In the genomic region with DNA sequence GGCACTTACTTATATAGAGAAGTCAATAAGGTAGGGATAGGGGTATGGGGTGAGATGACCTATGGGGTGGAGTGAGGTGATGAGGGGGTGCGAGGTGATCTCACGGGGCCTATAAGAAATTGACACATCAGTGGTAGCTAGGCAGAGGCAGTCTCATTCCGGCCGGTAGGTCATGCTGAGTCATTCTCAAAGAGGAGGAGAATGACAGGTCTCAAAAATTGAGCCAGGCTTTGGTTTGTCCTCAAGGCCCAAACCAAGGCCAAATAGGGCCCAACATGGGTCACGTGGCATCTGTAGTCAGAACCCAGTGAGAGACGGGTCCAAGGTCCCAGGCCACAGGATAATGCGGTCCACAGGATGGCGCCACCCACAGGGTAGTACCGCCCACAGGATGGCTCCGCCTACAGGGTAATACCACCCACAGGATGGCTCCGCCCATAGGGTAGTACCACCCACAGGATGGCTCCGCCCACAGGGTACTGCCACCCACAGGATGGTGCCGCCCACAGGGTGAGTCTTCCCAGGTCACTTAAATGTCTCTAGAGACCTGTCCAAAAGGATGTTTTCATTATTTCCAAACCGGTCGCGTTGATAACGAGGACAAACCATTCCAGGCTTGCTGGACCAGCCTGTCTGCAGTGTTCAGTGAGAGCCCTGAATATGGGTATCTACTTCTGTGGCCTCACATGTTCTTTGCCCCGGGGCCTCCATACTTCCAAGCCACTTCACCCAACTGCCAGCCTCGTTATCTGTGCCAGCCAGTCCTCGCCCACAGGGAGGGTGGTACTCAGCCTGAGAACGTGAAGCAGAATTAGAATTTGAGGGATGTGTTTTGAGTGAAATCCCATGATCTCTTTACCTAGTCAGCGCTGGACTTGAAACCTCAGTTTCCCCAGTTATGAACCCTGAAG, we compare ENCODE assay signal across 15 mouse cellular contexts. TPM values are rescaled to one million over a fixed set of nuclear protein-coding genes. Genes with fewer than 3 reads are reported as not detected.
DNase-seq lines count a peak whose midpoint lies in the region; ATAC-seq and TF ChIP-seq lines count a peak whose summit lies in the region.
"Had no signal": no experiment of that assay in that cellular context is flagged by ENCODE, and none has a peak within 500 bp of the region (broad histone marks: within the 10 kb centered on the region; RNA-seq: fewer than 3 reads in every experiment).

No protein-coding gene starts in this region.

- no peak for ATAC-seq in CD4-positive, CD25-positive, alpha-beta regulatory T cell, adult 4 months
- 0 out of 2 replicates have a peak, but pooled peaks have one; percentile 17 for ATAC-seq in midbrain, embryonic 13.5 days
- no peak for ATAC-seq in midbrain, postnatal 0 days (ENCODE audit: low FRiP score)
- ATAC-seq: forebrain, postnatal 0 days had no signal

- WGBS in midbrain, embryonic 13.5 days, result 78% methylated on average over 22 of the region's 22 CpGs
- 77% methylated on average over 22 of the region's 22 CpGs for WGBS in midbrain, postnatal 0 days

- H3K36me3 ChIP-seq in midbrain, embryonic 13.5 days, result no peaks in the 10 kb centered on the region
- H3K36me3 ChIP-seq in midbrain, postnatal 0 days (ENCODE audit: insufficient read depth, low read length), result no peaks in the 10 kb centered on the region
- H3K36me3 ChIP-seq: embryonic facial prominence, embryonic 12.5 days; hindbrain, embryonic 15.5 days had no signal

- peaks cover 8% of the 10 kb centered on the region for H3K27me3 ChIP-seq in midbrain, embryonic 13.5 days
- H3K27me3 ChIP-seq in midbrain, postnatal 0 days (ENCODE audit: insufficient read depth, low read length), result no peaks in the 10 kb centered on the region
- H3K27me3 ChIP-seq: embryonic facial prominence, embryonic 12.5 days; hindbrain, embryonic 15.5 days had no signal

- no peak overlapping the region for H3K27ac ChIP-seq in midbrain, embryonic 13.5 days
- no peak overlapping the region for H3K27ac ChIP-seq in midbrain, postnatal 0 days (ENCODE audit: low read depth, low read length)
- H3K27ac ChIP-seq: embryonic facial prominence, embryonic 12.5 days; heart, adult 2 months; hindbrain, embryonic 15.5 days had no signal

- peak; percentile 7 for DNase-seq in CD4-positive, CD25-positive, alpha-beta regulatory T cell, adult 2 months (ENCODE audit: low read depth, low spot score)
- no peak for DNase-seq in midbrain, postnatal 0 days (ENCODE audit: low spot score)
- peak; percentile 11 for DNase-seq in induced T-regulatory cell, adult 2 months (ENCODE audit: low read depth)
- peak; percentile 59 for DNase-seq in testis, postnatal 10 days (ENCODE audit: low spot score)
- no peak for DNase-seq in cerebellum, postnatal 10 days
- no peak for DNase-seq in B cell, adult 2 months
- DNase-seq: cerebellum, adult 11-12 months had no signal

- H3K4me1 ChIP-seq in midbrain, embryonic 13.5 days (replicated peaks), result no peaks in the 10 kb centered on the region
- no peaks in the 10 kb centered on the region for H3K4me1 ChIP-seq in midbrain, postnatal 0 days (ENCODE audit: insufficient read depth, low read length)
- H3K4me1 ChIP-seq: embryonic facial prominence, embryonic 12.5 days; hindbrain, embryonic 15.5 days had no signal

- H3K9ac ChIP-seq in midbrain, embryonic 13.5 days (replicated peaks), result no peak overlapping the region
- no peak overlapping the region for H3K9ac ChIP-seq in midbrain, postnatal 0 days (replicated peaks; ENCODE audit: low read length, poor library complexity, severe bottlenecking)
- H3K9ac ChIP-seq: embryonic facial prominence, embryonic 12.5 days; forebrain, postnatal 0 days; hindbrain, embryonic 15.5 days had no signal

- TF ChIP-seq CTCF in midbrain, postnatal 0 days (IDR thresholded peaks at IDR 0.05), result no peak

- H3K4me2 ChIP-seq in midbrain, embryonic 13.5 days (replicated peaks), result no peak overlapping the region
- no peak overlapping the region for H3K4me2 ChIP-seq in midbrain, postnatal 0 days (ENCODE audit: low read depth, low read length, poor library complexity, severe bottlenecking)
- H3K4me2 ChIP-seq: embryonic facial prominence, embryonic 12.5 days; hindbrain, embryonic 15.5 days had no signal

- no peak overlapping the region for H3K4me3 ChIP-seq in midbrain, embryonic 13.5 days (replicated peaks)
- no peak overlapping the region for H3K4me3 ChIP-seq in midbrain, postnatal 0 days (ENCODE audit: low read depth, low read length)
- H3K4me3 ChIP-seq: embryonic facial prominence, embryonic 12.5 days; heart, adult 2 months; hindbrain, embryonic 15.5 days had no signal

- H3K9me3 ChIP-seq in midbrain, embryonic 13.5 days, result peaks cover 14% of the 10 kb centered on the region
- peaks cover 10% of the 10 kb centered on the region; the same call in 1 of the 2 replicates for H3K9me3 ChIP-seq in midbrain, postnatal 0 days (ENCODE audit: low read length)
- H3K9me3 ChIP-seq: embryonic facial prominence, embryonic 12.5 days; hindbrain, embryonic 15.5 days had no signal

RNA-seq across cellular contexts. Expression of gene Tas1r2, which starts 30.6 kb away (rescaled TPM):
- polyA plus RNA-seq in CD4-positive, CD25-positive, alpha-beta regulatory T cell, adult 4 months (2017; shearing (Covaris generic)), result not detected
- polyA plus RNA-seq in midbrain, embryonic 13.5 days (2015; fragmentation: Nextera tagmentation; extraction: Ambion mirVana), result not detected in 2 replicates
- not detected in 2 replicates for total RNA-seq in midbrain, postnatal 0 days (2014; rRNA removed)
- polyA plus RNA-seq in midbrain, postnatal 0 days (2015; fragmentation: Nextera tagmentation; extraction: Ambion mirVana), result not detected in 2 replicates
- total RNA-seq: heart, adult 2 months; left cerebral cortex, adult 18-20 months had no signal
- polyA plus RNA-seq: embryonic facial prominence, embryonic 12.5 days; forebrain, postnatal 0 days; heart, adult 2 months; hindbrain, embryonic 15.5 days; liver, embryonic 16.5 days had no signal

Comparison
In these comparisons a context has a peak if more than half of its experiments do, and no peak if none do; other contexts are left out.
1. DNase-seq: peak in CD4-positive, CD25-positive, alpha-beta regulatory T cell, adult 2 months (single experiment), induced T-regulatory cell, adult 2 months (single experiment) and testis, postnatal 10 days (single experiment); none in midbrain, postnatal 0 days (single experiment), cerebellum, postnatal 10 days (0 of 2) and B cell, adult 2 months (0 of 2).